Mouse (Mus musculus): Measurements from ENCODE around the gene Tspan6. TPM values are rescaled to one million over a fixed set of nuclear protein-coding genes. Genes with fewer than 3 reads are reported as not detected.

Gene Tspan6
- polyA plus RNA-seq, 1 experiment from 2014 or later = 68.0 TPM

- ATAC-seq (replicated peaks; ENCODE audit: low FRiP score) = no peak
- Histone ChIP-seq H3K27ac (ENCODE audit: low read depth, low read length) (no peak overlapping the region), H3K27me3 (replicated peaks; ENCODE audit: control insufficient read depth, insufficient read depth, low read length) (peaks cover 3% of the 10 kb centered on the region), H3K36me3 (ENCODE audit: control insufficient read depth, insufficient read depth, low read length) (no peaks in the 10 kb centered on the region), H3K4me1 (replicated peaks; ENCODE audit: control insufficient read depth, insufficient read depth, low read length) (no peaks in the 10 kb centered on the region), H3K4me3 (ENCODE audit: low read depth, low read length) (no peak overlapping the region), H3K9ac (ENCODE audit: low read depth, low read length) (no peak overlapping the region), H3K9me3 (ENCODE audit: control insufficient read depth, low read length) (no peaks in the 10 kb centered on the region), H3K4me2 (no peak overlapping the region)
- DNase-seq (ENCODE audit: low spot score) = no peak
- 64% methylated on average over 3 of the region's 3 CpGs for WGBS
These were observed 14.8 kb upstream of the Tspan6 start for GRCm38 (mm10) chrX:133913006-133913405.

GRCm38 (mm10) chrX:133911397-133912103, 13.3 kb upstream of the Tspan6 start:
- Histone ChIP-seq H3K4me2 (no peak overlapping the region), H3K27ac (ENCODE audit: low read depth, low read length) (no peak overlapping the region), H3K4me1 (replicated peaks; ENCODE audit: control insufficient read depth, insufficient read depth, low read length) (no peaks in the 10 kb centered on the region), H3K9ac (ENCODE audit: low read depth, low read length) (no peak overlapping the region), H3K4me3 (ENCODE audit: low read depth, low read length) (no peak overlapping the region), H3K36me3 (ENCODE audit: control insufficient read depth, insufficient read depth, low read length) (no peaks in the 10 kb centered on the region), H3K9me3 (ENCODE audit: control insufficient read depth, low read length) (no peaks in the 10 kb centered on the region), H3K27me3 (replicated peaks; ENCODE audit: control insufficient read depth, insufficient read depth, low read length) (peaks cover 3% of the 10 kb centered on the region)
- ATAC-seq (replicated peaks; ENCODE audit: low FRiP score) (no peak), DNase-seq (ENCODE audit: low spot score) (no peak)
- WGBS = 40% methylated on average over 10 of the region's 10 CpGs

- no peak for ATAC-seq (replicated peaks; ENCODE audit: low FRiP score)
- Histone ChIP-seq H3K36me3 (ENCODE audit: control insufficient read depth, insufficient read depth, low read length) (no peaks in the 10 kb centered on the region), H3K27ac (ENCODE audit: low read depth, low read length) (no peak within 1 kb of the TSS), H3K9ac (ENCODE audit: low read depth, low read length) (no peak within 1 kb of the TSS), H3K27me3 (replicated peaks; ENCODE audit: control insufficient read depth, insufficient read depth, low read length) (peaks cover 3% of the 10 kb centered on the region), H3K4me3 (ENCODE audit: low read depth, low read length) (no peak within 1 kb of the TSS), H3K4me1 (replicated peaks; ENCODE audit: control insufficient read depth, insufficient read depth, low read length) (no peaks in the 10 kb centered on the region), H3K4me2 (no peak within 1 kb of the TSS), H3K9me3 (ENCODE audit: control insufficient read depth, low read length) (no peaks in the 10 kb centered on the region)
- WGBS = 30% methylated on average over 3 of the region's 3 CpGs
- no peak for DNase-seq (ENCODE audit: low spot score)
These were observed 10.0 kb upstream of the Tspan6 start, which contains the start of gene Srpx2 for GRCm38 (mm10) chrX:133908261-133908660. TSS of gene Srpx2 (plus strand) at chrX:133908426.

GRCm38 (mm10) chrX:133888111-133888510, 10.1 kb downstream of the Tspan6 start:
- H3K27ac ChIP-seq (ENCODE audit: low read depth, low read length) = no peak overlapping the region
- WGBS = 89% methylated on average over 5 of the region's 5 CpGs
- no peak overlapping the region for H3K4me3 ChIP-seq (ENCODE audit: low read depth, low read length)
- H3K4me2 ChIP-seq = no peak overlapping the region
- H3K9me3 ChIP-seq (ENCODE audit: control insufficient read depth, low read length) = no peaks in the 10 kb centered on the region
- ATAC-seq (replicated peaks; ENCODE audit: low FRiP score) (no peak), DNase-seq (ENCODE audit: low spot score) (no peak)
- no peaks in the 10 kb centered on the region for H3K4me1 ChIP-seq (replicated peaks; ENCODE audit: control insufficient read depth, insufficient read depth, low read length)
- H3K9ac ChIP-seq (ENCODE audit: low read depth, low read length) = no peak overlapping the region
- H3K27me3 ChIP-seq (replicated peaks; ENCODE audit: control insufficient read depth, insufficient read depth, low read length) = no peaks in the 10 kb centered on the region
- no peaks in the 10 kb centered on the region for H3K36me3 ChIP-seq (ENCODE audit: control insufficient read depth, insufficient read depth, low read length)

GRCm38 (mm10) chrX:133887308-133887707, 10.9 kb downstream of the Tspan6 start:
- ATAC-seq (replicated peaks; ENCODE audit: low FRiP score) (no peak), DNase-seq (ENCODE audit: low spot score) (no peak)
- Histone ChIP-seq H3K27ac (ENCODE audit: low read depth, low read length) (no peak overlapping the region), H3K4me1 (replicated peaks; ENCODE audit: control insufficient read depth, insufficient read depth, low read length) (no peaks in the 10 kb centered on the region), H3K9me3 (ENCODE audit: control insufficient read depth, low read length) (no peaks in the 10 kb centered on the region), H3K4me2 (no peak overlapping the region), H3K36me3 (ENCODE audit: control insufficient read depth, insufficient read depth, low read length) (no peaks in the 10 kb centered on the region), H3K9ac (ENCODE audit: low read depth, low read length) (no peak overlapping the region), H3K27me3 (replicated peaks; ENCODE audit: control insufficient read depth, insufficient read depth, low read length) (no peaks in the 10 kb centered on the region), H3K4me3 (ENCODE audit: low read depth, low read length) (no peak overlapping the region)
- WGBS = 72% methylated on average over 3 of the region's 3 CpGs

- Histone ChIP-seq H3K4me2 (no peak overlapping the region), H3K27me3 (replicated peaks; ENCODE audit: control insufficient read depth, insufficient read depth, low read length) (no peaks in the 10 kb centered on the region), H3K36me3 (ENCODE audit: control insufficient read depth, insufficient read depth, low read length) (no peaks in the 10 kb centered on the region), H3K4me3 (ENCODE audit: low read depth, low read length) (no peak overlapping the region), H3K4me1 (replicated peaks; ENCODE audit: control insufficient read depth, insufficient read depth, low read length) (no peaks in the 10 kb centered on the region), H3K9me3 (ENCODE audit: control insufficient read depth, low read length) (no peaks in the 10 kb centered on the region), H3K27ac (ENCODE audit: low read depth, low read length) (no peak overlapping the region), H3K9ac (ENCODE audit: low read depth, low read length) (no peak overlapping the region)
- WGBS = 56% methylated on average over 6 of the region's 6 CpGs
- DNase-seq (ENCODE audit: low spot score) (no peak), ATAC-seq (replicated peaks; ENCODE audit: low FRiP score) (no peak)
These were observed 28.5 kb downstream of the Tspan6 start for GRCm38 (mm10) chrX:133869743-133870142.

- Histone ChIP-seq H3K36me3 (ENCODE audit: control insufficient read depth, insufficient read depth, low read length) (no peaks in the 10 kb centered on the region), H3K27me3 (replicated peaks; ENCODE audit: control insufficient read depth, insufficient read depth, low read length) (no peaks in the 10 kb centered on the region), H3K27ac (ENCODE audit: low read depth, low read length) (no peak overlapping the region), H3K4me1 (replicated peaks; ENCODE audit: control insufficient read depth, insufficient read depth, low read length) (no peaks in the 10 kb centered on the region), H3K9ac (ENCODE audit: low read depth, low read length) (no peak overlapping the region), H3K4me3 (ENCODE audit: low read depth, low read length) (no peak overlapping the region), H3K9me3 (ENCODE audit: control insufficient read depth, low read length) (no peaks in the 10 kb centered on the region), H3K4me2 (no peak overlapping the region)
- 91% methylated on average over 4 of the region's 4 CpGs for WGBS
- DNase-seq (ENCODE audit: low spot score) (no peak), ATAC-seq (replicated peaks; ENCODE audit: low FRiP score) (no peak)
These were observed 44.6 kb downstream of the Tspan6 start for GRCm38 (mm10) chrX:133853637-133854036.

- no peaks in the 10 kb centered on the region for H3K27me3 ChIP-seq (replicated peaks; ENCODE audit: control insufficient read depth, insufficient read depth, low read length)
- no peak within 1 kb of the TSS for H3K27ac ChIP-seq (ENCODE audit: low read depth, low read length)
- no peaks in the 10 kb centered on the region for H3K36me3 ChIP-seq (ENCODE audit: control insufficient read depth, insufficient read depth, low read length)
- no peaks in the 10 kb centered on the region for H3K9me3 ChIP-seq (ENCODE audit: control insufficient read depth, low read length)
- H3K4me2 ChIP-seq = no peak within 1 kb of the TSS
- no peaks in the 10 kb centered on the region for H3K4me1 ChIP-seq (replicated peaks; ENCODE audit: control insufficient read depth, insufficient read depth, low read length)
- DNase-seq (ENCODE audit: low spot score) (no peak), ATAC-seq (replicated peaks; ENCODE audit: low FRiP score) (no peak)
- H3K9ac ChIP-seq (ENCODE audit: low read depth, low read length) = no peak within 1 kb of the TSS
- WGBS = 84% methylated on average over 5 of the region's 5 CpGs
- H3K4me3 ChIP-seq (ENCODE audit: low read depth, low read length) = no peak within 1 kb of the TSS
These were observed 47.5 kb downstream of the Tspan6 start, which contains the start of gene Tnmd for GRCm38 (mm10) chrX:133850680-133851079. TSS of gene Tnmd (plus strand) at chrX:133850980.
